Mouse (Mus musculus) heart, embryonic 15.5 days (tissue): Measurements from ENCODE around the gene Mecom. TPM values are rescaled to one million over a fixed set of nuclear protein-coding genes. Genes with fewer than 3 reads are reported as not detected.

Experiments used
- ATAC-seq: fragments of 200-750 bp; cut with Nextera tagmentation; replicated peaks from 2 replicates; pipeline ENCODE4 v1.8.0; 2017; ENCODE audit warnings: low read depth, moderate TSS enrichment; ENCODE audit not compliant: insufficient number of reproducible peaks, insufficient read depth, low FRiP score
- H3K27ac ChIP-seq: fragments of 300-500 bp; sonication (generic); 2 replicates; pipeline ENCODE4 v1.5.1; 2015; ENCODE audit warnings: mild to moderate bottlenecking, inconsistent platforms
- H3K27me3 ChIP-seq: fragments of 300-500 bp; sonication (generic); 2 replicates; pipeline ENCODE4 v1.6.1; 2015; ENCODE audit warnings: inconsistent platforms
- H3K36me3 ChIP-seq: fragments of 300-500 bp; sonication (generic); 2 replicates; pipeline ENCODE4 v1.6.1; 2015; ENCODE audit warnings: mild to moderate bottlenecking, inconsistent platforms
- H3K4me1 ChIP-seq: fragments of 300-500 bp; sonication (generic); replicated peaks from 2 replicates; pipeline ENCODE4 v1.6.1; 2015; ENCODE audit warnings: inconsistent platforms
- H3K4me2 ChIP-seq: fragments of 300-500 bp; sonication (generic); 2 replicates; pipeline ENCODE4 v1.6.1; 2015; ENCODE audit warnings: inconsistent platforms, mild to moderate bottlenecking, moderate library complexity
- H3K4me3 ChIP-seq: fragments of 300-500 bp; sonication (generic); 2 replicates; pipeline ENCODE4 v1.5.1; 2015; ENCODE audit warnings: mild to moderate bottlenecking, inconsistent platforms
- H3K9ac ChIP-seq: fragments of 300-500 bp; sonication (generic); 2 replicates; pipeline ENCODE4 v1.6.1; 2015; ENCODE audit warnings: mild to moderate bottlenecking, inconsistent platforms
- H3K9me3 ChIP-seq: fragments of 300-500 bp; sonication (generic); replicated peaks from 2 replicates; pipeline ENCODE4 v1.6.1; 2016; ENCODE audit warnings: inconsistent platforms
- WGBS: fragments of 180-500 bp; shearing (Covaris S2); methylation state at CpG from one replicate; pipeline ENCODE4 v1.1.7; 2015; ENCODE audit warnings: mixed read lengths; 5-methylcytosine and 5-hydroxymethylcytosine counted together
- polyA plus RNA-seq: library from polyadenylated mRNA; unstranded; fragments of >200 nt; fragmentation: Nextera tagmentation; extraction: Ambion mirVana; gene quantifications from 2 replicates; pipeline ENCODE4 v1.2.1, GENCODE M21; 2015

The Mecom gene
- polyA plus RNA-seq, 1 experiment from 2014 or later, result 17.3 TPM

DNA sequence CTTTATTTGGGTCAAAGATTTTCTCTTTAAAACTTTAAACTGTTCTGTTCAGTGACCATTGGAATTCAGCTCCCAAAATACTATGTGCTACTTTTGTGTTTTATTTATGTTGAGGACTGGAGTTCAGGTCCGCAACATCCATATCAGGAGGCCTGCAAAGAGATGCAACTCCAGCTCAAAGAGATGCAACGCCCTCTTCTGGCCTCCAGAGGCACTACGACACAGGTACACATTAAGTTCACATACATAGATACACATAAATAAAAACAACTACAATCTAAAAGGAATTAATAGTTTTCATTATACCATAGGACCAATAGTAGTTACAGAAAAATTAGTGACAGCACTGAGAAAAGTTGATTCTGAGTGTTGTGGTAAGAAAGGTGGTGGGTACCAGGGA, 278.6 kb downstream of the Mecom start:
- WGBS, result 72% methylated on average over 3 of the region's 3 CpGs
- no peak for ATAC-seq

DNA sequence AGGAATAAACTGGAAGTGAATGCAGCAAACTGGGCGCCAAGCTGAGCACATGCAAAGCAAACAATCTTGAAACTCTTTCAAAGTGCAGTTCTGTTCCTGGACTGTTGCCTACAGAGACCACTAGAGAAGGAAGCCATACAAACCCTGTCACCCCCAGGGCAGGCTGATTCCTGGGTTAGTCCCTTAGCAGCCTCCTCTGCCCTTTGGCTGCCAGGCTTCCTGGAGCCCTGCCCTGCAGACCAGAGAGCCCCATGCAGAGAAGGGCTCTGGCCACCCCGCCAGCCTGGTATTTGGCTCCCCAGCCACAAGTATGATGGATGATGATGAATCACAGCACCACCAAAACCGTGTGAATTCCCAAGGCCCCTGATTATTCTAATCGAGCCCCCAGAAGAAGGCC, 286.9 kb downstream of the Mecom start:
- ATAC-seq, result no peak
- H3K4me2 ChIP-seq, result no peak overlapping the region
- WGBS, result 36% methylated on average over 4 of the region's 4 CpGs
- no peaks in the 10 kb centered on the region for H3K9me3 ChIP-seq
- H3K27ac ChIP-seq, result peak overlapping the region; percentile 33; the same call in 1 of the 2 replicates
- H3K9ac ChIP-seq, result no peak overlapping the region
- no peaks in the 10 kb centered on the region for H3K36me3 ChIP-seq
- H3K4me3 ChIP-seq, result no peak overlapping the region
- no peaks in the 10 kb centered on the region for H3K27me3 ChIP-seq
- H3K4me1 ChIP-seq, result 0 out of 2 replicates have a peak, but pooled peaks cover 3% of the 10 kb centered on the region

More for the DNA sequence above, 278.6 kb downstream of the Mecom start:
- H3K27me3 ChIP-seq, result no peaks in the 10 kb centered on the region
- H3K36me3 ChIP-seq, result no peaks in the 10 kb centered on the region
- H3K4me3 ChIP-seq, result no peak overlapping the region
- no peaks in the 10 kb centered on the region for H3K9me3 ChIP-seq
- H3K4me1 ChIP-seq, result peaks cover 3% of the 10 kb centered on the region; the same call in 1 of the 2 replicates
- no peak overlapping the region for H3K4me2 ChIP-seq
- no peak overlapping the region for H3K9ac ChIP-seq
- H3K27ac ChIP-seq, result no peak overlapping the region

DNA sequence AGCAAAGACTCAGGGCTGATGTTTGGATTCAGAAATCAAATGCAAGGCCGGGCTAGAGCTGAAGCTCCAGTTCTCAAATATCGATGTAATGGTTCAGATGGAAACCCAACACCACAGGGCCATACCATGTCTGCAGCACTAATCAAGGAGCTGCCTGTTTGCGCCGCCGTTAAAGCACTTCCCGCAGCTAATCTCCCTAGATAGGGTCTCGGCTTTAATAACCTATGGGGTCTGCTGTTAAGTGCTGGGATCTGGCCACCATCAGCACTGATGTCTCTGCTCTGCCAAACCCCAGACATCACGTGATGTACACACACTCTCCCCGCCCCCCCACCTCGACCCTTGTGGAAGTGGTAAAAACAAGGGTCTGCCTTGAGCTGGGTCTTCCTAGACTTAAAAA, 289.4 kb downstream of the Mecom start:
- Histone ChIP-seq H3K4me2 (peak overlapping the region; percentile 34), H3K36me3 (no peaks in the 10 kb centered on the region), H3K4me3 (no peak overlapping the region), H3K4me1 (0 out of 2 replicates have a peak, but pooled peaks cover 7% of the 10 kb centered on the region), H3K9ac (no peak overlapping the region), H3K27me3 (no peaks in the 10 kb centered on the region), H3K27ac (no peak overlapping the region), H3K9me3 (no peaks in the 10 kb centered on the region)
- 19% methylated on average over 10 of the region's 10 CpGs for WGBS
- ATAC-seq, result no peak

DNA sequence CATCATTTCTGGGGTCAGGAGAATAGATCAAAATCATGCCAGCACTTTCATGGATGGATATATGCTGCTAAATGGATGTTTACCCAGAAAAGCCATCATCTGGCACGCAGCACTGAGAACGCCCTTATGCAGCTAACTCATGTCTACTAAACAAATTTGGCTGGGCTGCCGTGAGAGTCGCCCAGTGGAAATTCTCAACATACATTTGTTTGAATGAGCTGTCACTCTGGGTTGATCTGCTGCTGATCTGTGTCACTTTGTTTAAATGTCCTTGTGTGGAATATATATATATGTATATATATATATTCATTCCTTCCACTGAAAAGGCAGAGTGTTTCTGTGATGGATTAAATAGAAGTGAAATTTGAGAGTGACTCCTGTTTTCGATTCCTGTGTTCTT, 290.0 kb downstream of the Mecom start:
- no peak for ATAC-seq
- H3K27me3 ChIP-seq, result no peaks in the 10 kb centered on the region
- H3K4me3 ChIP-seq, result no peak overlapping the region
- 75% methylated on average over 5 of the region's 5 CpGs for WGBS
- H3K9ac ChIP-seq, result no peak overlapping the region
- H3K36me3 ChIP-seq, result no peaks in the 10 kb centered on the region
- no peak overlapping the region for H3K4me2 ChIP-seq
- H3K27ac ChIP-seq, result no peak overlapping the region
- H3K9me3 ChIP-seq, result no peaks in the 10 kb centered on the region
- 0 out of 2 replicates have a peak, but pooled peaks cover 7% of the 10 kb centered on the region for H3K4me1 ChIP-seq

DNA sequence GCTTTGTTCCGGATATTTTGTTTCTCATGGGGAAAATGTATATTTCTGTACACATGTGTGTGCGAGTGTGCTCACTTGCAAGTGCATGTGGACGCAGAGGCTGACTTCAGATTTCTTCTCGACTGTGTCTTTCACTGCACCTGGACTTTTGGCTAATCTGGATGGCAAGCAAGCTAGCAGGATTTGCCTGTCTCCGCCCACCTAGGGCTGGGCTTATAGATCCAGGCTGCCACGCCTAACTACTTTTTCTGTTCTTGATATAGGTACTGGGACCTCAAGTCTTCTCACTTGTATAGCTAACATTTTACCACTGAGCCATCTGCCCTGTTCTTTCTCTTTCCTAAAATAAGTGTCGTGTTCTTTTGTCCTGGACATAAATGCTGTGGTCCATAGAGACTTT, 290.9 kb downstream of the Mecom start:
- no peak for ATAC-seq
- H3K9ac ChIP-seq, result no peak overlapping the region
- H3K36me3 ChIP-seq, result no peaks in the 10 kb centered on the region
- H3K4me2 ChIP-seq, result no peak overlapping the region
- no peaks in the 10 kb centered on the region for H3K27me3 ChIP-seq
- no peak overlapping the region for H3K27ac ChIP-seq
- H3K4me3 ChIP-seq, result no peak overlapping the region
- WGBS, result 86% methylated on average over 7 of the region's 7 CpGs
- 0 out of 2 replicates have a peak, but pooled peaks cover 7% of the 10 kb centered on the region for H3K4me1 ChIP-seq
- no peaks in the 10 kb centered on the region for H3K9me3 ChIP-seq

DNA sequence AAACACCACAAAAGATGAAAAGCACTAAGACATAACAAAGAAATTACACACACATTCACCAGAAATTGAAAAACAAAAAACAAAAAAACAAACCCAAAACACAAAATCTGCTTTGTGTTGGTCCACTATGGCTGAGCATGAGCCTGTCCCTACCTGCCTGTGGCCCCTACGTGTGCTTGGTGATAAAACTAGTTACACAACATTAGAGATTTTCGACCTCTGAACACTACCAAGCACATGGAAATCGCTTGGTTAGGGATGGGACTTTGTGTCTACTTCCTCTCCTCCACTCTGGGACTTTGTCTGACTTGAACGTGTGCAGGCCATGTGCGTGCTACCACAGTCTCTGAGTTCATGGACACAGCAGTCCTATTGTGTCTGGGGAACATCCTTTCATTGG, 292.0 kb downstream of the Mecom start:
- H3K4me2 ChIP-seq, result no peak overlapping the region
- H3K9me3 ChIP-seq, result no peaks in the 10 kb centered on the region
- no peaks in the 10 kb centered on the region for H3K36me3 ChIP-seq
- no peak for ATAC-seq
- no peak overlapping the region for H3K9ac ChIP-seq
- 82% methylated on average over 5 of the region's 5 CpGs for WGBS
- H3K4me3 ChIP-seq, result no peak overlapping the region
- 0 out of 2 replicates have a peak, but pooled peaks cover 7% of the 10 kb centered on the region for H3K4me1 ChIP-seq
- no peak overlapping the region for H3K27ac ChIP-seq
- no peaks in the 10 kb centered on the region for H3K27me3 ChIP-seq

DNA sequence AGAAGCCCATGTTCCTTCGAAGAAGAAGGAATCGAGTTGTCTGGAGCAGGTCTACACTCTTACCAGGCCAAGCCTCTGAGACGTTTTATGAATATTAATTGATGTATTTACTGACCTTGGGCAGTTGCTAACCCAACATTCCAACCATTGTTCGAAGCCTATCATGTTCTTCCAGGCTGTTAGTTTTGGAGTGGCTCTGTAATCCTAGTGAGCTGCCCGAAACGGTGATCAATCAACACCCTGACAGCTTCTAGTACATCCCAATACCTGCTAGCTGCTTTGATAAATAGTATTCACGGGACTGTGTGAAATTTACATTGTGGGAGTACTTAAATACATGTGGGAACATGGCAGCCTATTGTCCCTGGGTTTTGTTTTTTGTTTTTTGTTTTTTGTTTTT, 293.4 kb downstream of the Mecom start:
- ATAC-seq, result no peak
- 30% methylated on average over 7 of the region's 7 CpGs for WGBS
- Histone ChIP-seq H3K36me3 (no peaks in the 10 kb centered on the region), H3K4me3 (no peak overlapping the region), H3K27me3 (no peaks in the 10 kb centered on the region), H3K27ac (no peak overlapping the region), H3K9me3 (no peaks in the 10 kb centered on the region), H3K4me2 (no peak overlapping the region), H3K4me1 (0 out of 2 replicates have a peak, but pooled peaks cover 7% of the 10 kb centered on the region), H3K9ac (no peak overlapping the region)

DNA sequence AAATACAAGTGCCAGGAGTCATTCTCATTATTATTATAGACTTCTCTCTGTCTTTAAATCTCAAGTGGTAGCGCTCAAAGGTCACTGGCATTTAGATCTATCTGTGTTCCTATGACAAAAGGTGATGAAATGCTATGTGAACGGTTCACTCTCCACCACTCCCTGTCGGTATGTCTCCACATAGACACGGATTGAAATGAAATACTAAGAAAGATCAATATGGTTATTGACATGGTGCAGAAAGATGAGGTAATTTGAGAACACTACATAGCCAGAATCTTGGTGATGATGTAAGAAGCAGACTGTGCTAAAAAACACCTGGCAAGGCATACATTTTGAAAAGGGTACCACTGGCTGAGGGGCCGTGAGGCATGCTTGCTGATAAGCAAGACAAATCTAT, 294.1 kb downstream of the Mecom start:
- H3K4me2 ChIP-seq, result no peak overlapping the region
- H3K4me3 ChIP-seq, result no peak overlapping the region
- H3K36me3 ChIP-seq, result no peaks in the 10 kb centered on the region
- H3K4me1 ChIP-seq, result 0 out of 2 replicates have a peak, but pooled peaks cover 7% of the 10 kb centered on the region
- H3K9ac ChIP-seq, result no peak overlapping the region
- H3K9me3 ChIP-seq, result no peaks in the 10 kb centered on the region
- H3K27me3 ChIP-seq, result no peaks in the 10 kb centered on the region
- 48% methylated on average over 5 of the region's 5 CpGs for WGBS
- no peak overlapping the region for H3K27ac ChIP-seq
- ATAC-seq, result no peak

DNA sequence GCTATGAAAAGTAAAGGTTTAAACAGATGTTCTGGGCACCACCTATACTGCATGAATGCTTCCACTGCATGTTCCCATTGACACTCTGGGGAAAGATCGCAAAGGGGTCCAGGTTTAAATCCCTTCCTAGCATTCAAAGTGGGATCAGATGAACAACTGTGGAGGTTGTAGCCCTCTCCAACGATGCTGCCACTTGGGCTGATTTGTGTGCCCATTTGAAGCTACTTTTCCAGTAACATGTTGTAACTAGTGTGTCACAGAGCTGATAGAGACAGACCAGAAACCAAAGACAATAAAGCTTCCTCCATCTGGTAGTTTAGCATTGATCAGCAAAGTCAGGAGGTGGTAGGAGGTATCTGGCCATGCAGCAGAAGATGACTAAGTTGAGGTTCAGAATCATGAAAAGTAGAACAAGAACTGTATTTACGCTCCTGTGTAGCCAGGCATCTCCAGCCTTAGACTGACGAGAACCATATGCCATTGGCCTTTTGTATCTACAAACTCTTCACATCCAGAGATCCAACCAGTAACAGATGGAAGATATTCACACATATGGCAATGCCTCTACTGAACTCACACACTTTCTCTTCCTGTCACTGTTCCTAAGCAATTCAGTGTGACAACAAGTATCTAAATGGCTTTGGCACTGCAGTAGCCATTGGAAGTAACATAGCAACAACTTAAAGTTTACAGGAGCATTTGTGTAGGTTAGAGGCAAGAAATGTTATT, 299.0 kb downstream of the Mecom start:
- Histone ChIP-seq H3K4me1 (peaks cover 19% of the 10 kb centered on the region), H3K36me3 (no peaks in the 10 kb centered on the region), H3K4me2 (no peak overlapping the region), H3K27ac (no peak overlapping the region), H3K9me3 (no peaks in the 10 kb centered on the region), H3K9ac (no peak overlapping the region), H3K27me3 (no peaks in the 10 kb centered on the region), H3K4me3 (no peak overlapping the region)
- no peak for ATAC-seq
- WGBS, result 76% methylated on average over 4 of the region's 4 CpGs

DNA sequence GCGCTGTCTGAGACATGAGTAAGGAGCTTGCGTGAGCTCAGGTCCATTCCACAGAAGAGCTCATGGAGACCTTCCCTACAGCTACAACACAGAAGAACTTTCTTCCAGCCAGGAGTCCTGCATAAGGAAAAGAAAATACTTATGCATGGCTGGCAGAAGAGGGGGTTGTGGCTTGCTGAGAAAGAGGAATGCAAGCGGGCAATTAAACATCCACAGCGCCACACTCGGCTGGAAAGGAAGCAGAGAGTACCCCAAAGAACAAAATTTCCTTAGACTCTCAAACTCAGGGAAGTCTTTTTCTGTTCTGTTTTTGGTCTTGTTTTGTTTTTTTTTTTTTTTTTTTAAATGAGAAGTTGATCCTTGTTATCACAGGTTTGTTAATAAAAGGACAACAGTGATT, 300.6 kb downstream of the Mecom start:
- Histone ChIP-seq H3K4me3 (no peak overlapping the region), H3K36me3 (no peaks in the 10 kb centered on the region), H3K27me3 (no peaks in the 10 kb centered on the region), H3K4me2 (no peak overlapping the region), H3K27ac (peak overlapping the region; percentile 75), H3K9me3 (no peaks in the 10 kb centered on the region), H3K9ac (no peak overlapping the region), H3K4me1 (peaks cover 19% of the 10 kb centered on the region)
- no peak for ATAC-seq
- WGBS, result 75% methylated on average over 5 of the region's 5 CpGs

DNA sequence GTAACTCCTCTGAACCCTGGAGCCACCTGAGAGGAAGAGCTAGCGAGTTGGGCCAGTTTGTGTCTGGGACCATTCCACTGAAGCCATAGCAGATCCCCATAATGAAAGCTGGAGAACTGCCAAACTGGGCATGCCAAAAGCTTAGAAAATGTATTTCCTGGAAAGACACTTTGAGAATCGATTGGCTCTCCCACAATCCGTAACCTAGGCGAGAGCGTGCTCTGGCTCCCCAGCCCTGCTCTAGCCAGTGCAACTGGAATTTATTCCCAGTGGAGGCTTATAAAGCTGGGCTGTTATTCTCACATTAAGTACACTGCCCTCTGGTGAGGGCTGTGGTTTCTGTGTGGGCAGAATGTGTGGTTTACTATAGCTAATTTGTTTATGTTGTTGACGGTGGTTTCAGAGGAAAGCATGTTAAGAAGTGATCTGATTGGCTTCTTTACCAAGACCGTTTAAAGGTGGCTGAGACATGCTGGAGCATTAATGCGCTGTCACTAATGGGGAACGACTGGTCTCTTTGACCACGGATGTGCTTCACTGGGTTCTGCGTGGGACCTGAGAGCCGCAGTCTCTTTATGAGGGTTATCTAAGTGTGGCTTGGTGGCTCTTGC, 301.3 kb downstream of the Mecom start:
- Histone ChIP-seq H3K9ac (no peak overlapping the region), H3K27me3 (no peaks in the 10 kb centered on the region), H3K9me3 (no peaks in the 10 kb centered on the region), H3K4me2 (no peak overlapping the region), H3K36me3 (no peaks in the 10 kb centered on the region), H3K4me3 (no peak overlapping the region), H3K4me1 (peaks cover 19% of the 10 kb centered on the region), H3K27ac (peak overlapping the region; percentile 75)
- WGBS, result 63% methylated on average over 12 of the region's 12 CpGs
- ATAC-seq, result peak; percentile 38; the same call in 1 of the 2 replicates

DNA sequence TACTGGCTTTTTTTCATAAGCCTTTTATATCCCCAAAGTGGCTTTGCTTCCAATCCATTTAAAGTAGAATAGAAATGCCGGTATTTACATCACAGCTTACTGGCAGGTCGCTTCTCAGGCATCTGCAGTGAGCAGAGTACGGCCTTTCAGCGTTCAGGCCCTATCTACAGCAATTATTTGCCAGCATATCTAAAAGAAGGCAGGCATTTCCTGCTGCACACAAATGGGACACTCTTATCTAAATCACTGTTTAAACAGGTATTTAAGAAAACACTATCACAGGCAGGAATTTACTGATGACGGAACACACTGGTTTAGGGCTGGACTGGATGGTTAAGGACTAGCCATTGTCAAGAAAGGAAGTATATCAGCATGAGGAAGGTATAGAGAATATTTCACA, 301.9 kb downstream of the Mecom start:
- Histone ChIP-seq H3K4me3 (no peak overlapping the region), H3K27me3 (no peaks in the 10 kb centered on the region), H3K4me2 (no peak overlapping the region), H3K9ac (no peak overlapping the region), H3K36me3 (no peaks in the 10 kb centered on the region), H3K4me1 (peaks cover 19% of the 10 kb centered on the region), H3K9me3 (no peaks in the 10 kb centered on the region), H3K27ac (peak overlapping the region; percentile 75)
- 42% methylated on average over 5 of the region's 5 CpGs for WGBS
- peak; percentile 44 for ATAC-seq
